Mouse (Mus musculus) kidney, adult 2 months (tissue): ENCODE results near the gene Car11. TPM values are rescaled to one million over a fixed set of nuclear protein-coding genes. Genes with fewer than 3 reads are reported as not detected.

Experiments used
- DNase-seq: peaks from one replicate; pipeline ENCODE4 v3.0.0; 2021
- H3K27ac ChIP-seq: fragments of 200-500 bp; 2 replicates; pipeline ENCODE4 v1.5.1; 2012; ENCODE audit warnings: low read depth, low read length, control low read depth, inconsistent platforms; ENCODE audit not compliant: insufficient read depth
- H3K27me3 ChIP-seq: fragments of 200-500 bp; replicated peaks from 2 replicates; pipeline ENCODE4 v1.6.1; 2012; ENCODE audit warnings: mild to moderate bottlenecking, moderate library complexity, low read length, inconsistent platforms; ENCODE audit not compliant: control insufficient read depth, insufficient read depth
- H3K36me3 ChIP-seq: fragments of 200-500 bp; 2 replicates; pipeline ENCODE4 v1.6.1; 2012; ENCODE audit warnings: mild to moderate bottlenecking, moderate library complexity, low read length, inconsistent platforms; ENCODE audit not compliant: control insufficient read depth, insufficient read depth
- H3K4me1 ChIP-seq: fragments of 200-500 bp; 2 replicates; pipeline ENCODE4 v1.6.1; 2011; ENCODE audit warnings: low read length; ENCODE audit not compliant: control insufficient read depth, insufficient read depth
- H3K4me3 ChIP-seq: fragments of 200-500 bp; 2 replicates; pipeline ENCODE4 v1.5.1; 2011; ENCODE audit warnings: mild to moderate bottlenecking, low read depth, low read length, control low read depth; ENCODE audit not compliant: insufficient read depth
- CTCF ChIP-seq: fragments of 200-500 bp; conservative IDR thresholded peaks from 2 replicates; pipeline ENCODE4 v1.5.1; 2011; ENCODE audit warnings: low read depth, mild to moderate bottlenecking, control low read depth, low read length, moderate library complexity, mixed read lengths; ENCODE audit not compliant: insufficient read depth, insufficient read length
- POLR2A ChIP-seq: fragments of 200-500 bp; IDR thresholded peaks from one replicate; pipeline ENCODE4 v1.6.1; 2011; ENCODE audit warnings: low read depth, low read length, control low read depth
- WGBS: fragments of 180-500 bp; shearing (Covaris S2); methylation state at CpG from one replicate; pipeline ENCODE4 v1.1.7; 2018; 5-methylcytosine and 5-hydroxymethylcytosine counted together
- polyA plus RNA-seq: library from polyadenylated mRNA; depleted of rRNA; stranded (reverse); fragments of >200 nt; gene quantifications from 2 replicates; pipeline ENCODE4 v1.2.3, GENCODE M21; 2012

The Car11 gene
- polyA plus RNA-seq, 1 experiment = 8.1 TPM

GRCm38 (mm10) chr7:45723781-45724180 is 24.1 kb downstream of the Car11 start:
- H3K27ac ChIP-seq = no peak overlapping the region
- H3K4me1 ChIP-seq = 0 out of 2 replicates have a peak, but pooled peaks cover 4% of the 10 kb centered on the region
- no peaks in the 10 kb centered on the region; the same call in 1 of the 2 replicates for H3K36me3 ChIP-seq
- 93% methylated on average over 14 of the region's 14 CpGs for WGBS
- no peaks in the 10 kb centered on the region for H3K27me3 ChIP-seq
- no peak for DNase-seq
- no peak overlapping the region for H3K4me3 ChIP-seq
- no peak for TF ChIP-seq CTCF
- TF ChIP-seq POLR2A = no peak

- Histone ChIP-seq H3K27me3 (no peaks in the 10 kb centered on the region), H3K4me1 (no peaks in the 10 kb centered on the region), H3K36me3 (no peaks in the 10 kb centered on the region), H3K27ac (no peak overlapping the region), H3K4me3 (no peak overlapping the region)
- no peak for TF ChIP-seq POLR2A
- TF ChIP-seq CTCF = no peak
- DNase-seq = no peak
- WGBS = 94% methylated on average over 9 of the region's 9 CpGs
Measured at GRCm38 (mm10) chr7:45725151-45725550, 25.5 kb downstream of the Car11 start.

- no peaks in the 10 kb centered on the region for H3K36me3 ChIP-seq
- H3K4me1 ChIP-seq = no peaks in the 10 kb centered on the region
- no peak for DNase-seq
- no peaks in the 10 kb centered on the region for H3K27me3 ChIP-seq
- no peak within 1 kb of the TSS for H3K4me3 ChIP-seq
- WGBS = 86% methylated on average over 11 of the region's 11 CpGs
- TF ChIP-seq POLR2A (no peak), CTCF (no peak)
- no peak within 1 kb of the TSS for H3K27ac ChIP-seq
Measured at GRCm38 (mm10) chr7:45725713-45726112, 26.1 kb downstream of the Car11 start, which contains the start of gene Spaca4. Gene Spaca4 (minus strand): TSS chr7:45725813.

- Histone ChIP-seq H3K36me3 (no peaks in the 10 kb centered on the region), H3K4me3 (no peak overlapping the region), H3K4me1 (no peaks in the 10 kb centered on the region), H3K27ac (no peak overlapping the region), H3K27me3 (no peaks in the 10 kb centered on the region)
- TF ChIP-seq POLR2A = no peak
- no peak for TF ChIP-seq CTCF
- 91% methylated on average over 10 of the region's 10 CpGs for WGBS
- DNase-seq = no peak
Measured at GRCm38 (mm10) chr7:45726419-45726818, 26.8 kb downstream of the Car11 start.

GRCm38 (mm10) chr7:45727625-45728024 is 28.0 kb downstream of the Car11 start:
- Histone ChIP-seq H3K27ac (no peak overlapping the region), H3K4me3 (no peak overlapping the region), H3K4me1 (no peaks in the 10 kb centered on the region), H3K27me3 (no peaks in the 10 kb centered on the region), H3K36me3 (no peaks in the 10 kb centered on the region)
- no peak for DNase-seq
- no peak for TF ChIP-seq CTCF
- no peak for TF ChIP-seq POLR2A
- WGBS = 65% methylated on average over 3 of the region's 3 CpGs

GRCm38 (mm10) chr7:45730727-45731431 is 31.2 kb downstream of the Car11 start:
- no peaks in the 10 kb centered on the region for H3K4me1 ChIP-seq
- DNase-seq = peak; percentile 61

GRCm38 (mm10) chr7:45733477-45733876 is 33.8 kb downstream of the Car11 start:
- H3K4me1 ChIP-seq = no peaks in the 10 kb centered on the region
- no peak for DNase-seq
- H3K36me3 ChIP-seq = no peaks in the 10 kb centered on the region
- H3K27me3 ChIP-seq = no peaks in the 10 kb centered on the region
- no peak overlapping the region for H3K27ac ChIP-seq
- TF ChIP-seq POLR2A (no peak), CTCF (no peak)
- WGBS = 83% methylated on average over 5 of the region's 5 CpGs
- no peak overlapping the region for H3K4me3 ChIP-seq

More at GRCm38 (mm10) chr7:45730727-45731431, 31.2 kb downstream of the Car11 start:
- 27% methylated on average over 16 of the region's 16 CpGs for WGBS
- H3K4me3 ChIP-seq = no peak overlapping the region
- TF ChIP-seq POLR2A (no peak), CTCF (peak; percentile 39)
- no peak overlapping the region for H3K27ac ChIP-seq
- H3K27me3 ChIP-seq = no peaks in the 10 kb centered on the region
- no peaks in the 10 kb centered on the region for H3K36me3 ChIP-seq
